Mouse (Mus musculus) c-Kit-positive CD71-positive TER-119-positive erythroid progenitor cells, embryonic 14.5 days (primary cell): ENCODE measurements around the gene Acsm1.
"Not testable (repeated sequence)": the region's sequence is repeated elsewhere in the genome, so short reads cannot be mapped to it uniquely, and the experiment has no call there.

Experiments used
- DNase-seq: peaks from one replicate; pipeline ENCODE4 v3.0.0-alpha.2; 2013; ENCODE audit warnings: low spot score

Gene Acsm1

GRCm38 (mm10) chr7:119606664-119607076 is at the start of gene Acsm1:
TSS of gene Acsm1 (plus strand) at chr7:119607026.
- DNase-seq = no peak

DNA sequence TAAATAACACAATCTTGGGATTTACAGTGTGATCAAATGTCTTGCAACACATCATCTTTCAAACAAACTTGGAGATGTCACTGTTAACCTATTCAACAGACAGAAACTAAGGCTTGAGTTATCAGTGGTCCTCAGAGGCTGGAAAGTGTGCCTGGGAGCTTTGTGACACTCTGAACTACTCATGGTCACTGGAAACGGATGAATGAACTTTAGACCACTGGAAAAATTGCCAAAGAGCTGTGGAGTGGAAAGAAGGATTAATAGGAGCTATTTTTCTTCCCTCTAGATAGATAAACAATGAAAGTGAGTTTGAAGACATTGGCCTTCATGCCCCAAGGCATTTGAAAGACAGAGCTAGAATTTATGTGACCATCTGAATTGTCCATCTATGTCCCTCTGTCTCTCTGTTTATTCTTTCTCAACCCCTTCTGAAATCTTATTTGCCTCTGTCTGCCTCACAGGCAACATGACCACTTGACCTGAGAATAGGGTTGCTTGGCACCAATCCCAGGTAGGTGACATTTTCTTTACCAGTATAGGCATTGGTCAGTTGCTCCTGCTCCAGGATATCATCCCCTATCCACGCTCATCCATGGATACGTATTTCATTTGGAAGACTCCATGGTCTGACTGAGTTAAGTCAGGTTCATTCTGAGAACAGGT is 46.9 kb upstream of the Acsm1 start:
- DNase-seq = no peak

DNA sequence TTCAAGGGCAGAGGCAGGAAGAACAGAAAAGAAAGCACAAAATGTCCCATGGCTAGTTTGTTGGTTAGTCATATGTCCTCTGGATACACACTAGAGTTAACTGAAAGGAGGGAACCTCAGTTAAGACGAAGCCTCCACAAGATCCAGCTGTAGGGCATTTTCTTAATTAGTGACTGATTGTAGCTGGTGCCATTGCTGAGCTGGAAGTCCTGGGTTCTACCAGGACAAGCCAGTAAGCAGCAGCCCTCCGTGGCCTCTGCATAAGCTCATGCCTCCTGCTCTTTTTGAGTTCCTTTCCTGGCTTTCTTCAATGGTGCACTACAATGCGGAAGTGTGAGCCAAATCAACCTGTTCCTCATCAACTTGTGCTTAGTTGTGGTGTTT is 46.4 kb upstream of the Acsm1 start:
- DNase-seq = no peak

DNA sequence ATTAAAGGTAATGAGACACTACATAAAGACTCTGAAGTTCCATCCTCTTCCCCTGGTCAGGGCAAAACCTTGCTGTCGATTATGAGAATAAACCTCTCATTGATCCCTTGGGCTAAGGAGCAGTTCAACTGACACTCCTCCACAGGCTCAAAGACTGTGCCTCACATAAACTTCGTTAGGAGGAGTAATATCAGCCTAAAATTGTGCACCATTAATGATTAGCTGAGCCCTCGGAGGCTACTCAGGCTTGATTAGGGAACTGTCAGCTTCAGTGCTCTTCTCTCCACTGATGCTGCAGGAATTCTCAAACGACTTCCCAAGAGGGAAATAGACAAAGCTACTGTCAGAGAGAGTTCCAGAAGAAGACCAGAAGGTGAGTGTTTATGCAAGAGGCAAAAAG is 45.4 kb upstream of the Acsm1 start:
- DNase-seq = no peak

- not testable (repeated sequence) for DNase-seq
Observed at GRCm38 (mm10) chr7:119562476-119562875, 44.4 kb upstream of the Acsm1 start.

DNA sequence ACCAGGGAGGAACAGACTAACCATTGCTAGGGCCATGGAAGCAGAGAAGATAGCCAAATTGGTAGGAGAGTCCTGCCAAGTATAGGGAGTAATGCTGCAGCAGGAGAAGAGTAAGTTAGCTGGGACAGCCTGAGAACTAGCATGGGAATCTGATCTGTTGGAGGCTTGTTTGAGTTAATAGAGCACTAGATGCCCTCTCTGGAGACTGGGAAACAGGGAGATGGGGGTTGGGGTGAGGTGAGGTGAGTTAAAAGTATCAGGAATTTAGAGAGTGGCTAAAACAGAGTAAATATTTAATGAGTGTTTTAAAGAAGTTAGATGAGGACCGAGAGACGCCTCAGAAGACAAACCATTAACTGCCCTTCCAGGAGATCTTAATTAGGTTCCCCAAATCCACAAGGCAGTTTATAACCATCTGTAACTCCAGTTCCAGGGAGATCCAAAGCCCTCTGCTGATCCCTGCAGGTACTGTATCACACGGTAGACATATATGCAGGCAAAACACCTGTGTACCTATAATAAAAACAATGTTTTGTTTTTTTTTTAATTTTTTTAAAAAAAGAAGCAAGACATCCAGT is 12.2 kb upstream of the Acsm1 start:
- no peak for DNase-seq

DNA sequence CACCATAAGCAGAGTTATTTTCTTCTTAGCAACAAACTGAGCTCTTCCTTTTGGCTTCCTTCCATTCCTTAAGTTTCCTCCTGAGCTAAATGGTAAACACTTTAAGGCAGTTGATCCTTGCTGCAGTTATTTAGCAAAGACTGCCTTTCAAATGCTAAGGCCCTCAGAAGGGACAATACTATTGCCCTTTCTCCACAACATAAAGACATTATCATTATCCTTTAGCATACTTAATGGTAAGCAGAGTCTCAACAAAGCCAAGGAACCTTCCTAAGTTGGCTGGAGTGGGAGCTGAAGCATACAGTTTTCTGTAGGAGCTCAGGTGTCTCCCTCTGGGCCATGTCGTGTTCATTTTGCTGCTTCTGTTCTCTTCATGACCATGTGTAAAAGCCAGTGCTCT is 11.5 kb upstream of the Acsm1 start:
- no peak for DNase-seq

GRCm38 (mm10) chr7:119596536-119596935 is 10.3 kb upstream of the Acsm1 start:
- no peak for DNase-seq

DNA sequence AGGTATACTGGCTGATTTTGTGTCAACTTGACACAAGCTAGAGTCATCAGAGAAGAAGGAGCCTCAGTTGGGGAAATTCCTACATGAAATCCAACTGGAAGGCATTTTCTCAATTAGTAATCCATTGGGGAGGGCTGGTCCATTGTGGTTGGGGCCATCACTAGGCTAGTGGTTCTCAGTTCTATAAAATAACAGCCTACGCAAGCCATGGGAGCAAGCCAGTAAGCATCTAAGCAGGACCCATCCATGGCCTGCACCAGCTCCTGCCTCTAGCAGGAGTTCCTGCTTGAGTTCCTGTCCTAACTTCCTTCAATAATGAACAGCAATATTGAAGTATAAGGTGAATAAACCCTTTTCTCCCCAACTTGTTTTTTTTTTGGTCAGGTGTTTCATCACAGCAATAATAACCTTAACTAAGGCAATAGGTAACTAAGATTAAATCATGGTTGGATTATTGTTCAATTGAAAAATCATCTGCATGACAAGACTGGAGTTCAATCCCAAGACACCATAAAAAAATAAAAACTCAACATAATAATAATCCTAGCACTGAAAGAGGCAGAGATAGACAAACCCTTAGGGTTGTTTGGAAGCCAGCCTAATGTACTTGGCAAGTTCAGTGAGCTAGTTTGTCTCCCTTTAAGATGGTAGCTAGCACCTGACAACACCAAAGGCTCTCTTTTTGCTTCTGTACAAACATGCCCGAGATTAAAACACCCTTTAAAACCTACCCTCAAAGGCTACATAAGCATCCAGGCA is 5.5 kb upstream of the Acsm1 start:
- DNase-seq = no peak

GRCm38 (mm10) chr7:119601954-119602317 is 4.9 kb upstream of the Acsm1 start:
- DNase-seq = no peak

DNA sequence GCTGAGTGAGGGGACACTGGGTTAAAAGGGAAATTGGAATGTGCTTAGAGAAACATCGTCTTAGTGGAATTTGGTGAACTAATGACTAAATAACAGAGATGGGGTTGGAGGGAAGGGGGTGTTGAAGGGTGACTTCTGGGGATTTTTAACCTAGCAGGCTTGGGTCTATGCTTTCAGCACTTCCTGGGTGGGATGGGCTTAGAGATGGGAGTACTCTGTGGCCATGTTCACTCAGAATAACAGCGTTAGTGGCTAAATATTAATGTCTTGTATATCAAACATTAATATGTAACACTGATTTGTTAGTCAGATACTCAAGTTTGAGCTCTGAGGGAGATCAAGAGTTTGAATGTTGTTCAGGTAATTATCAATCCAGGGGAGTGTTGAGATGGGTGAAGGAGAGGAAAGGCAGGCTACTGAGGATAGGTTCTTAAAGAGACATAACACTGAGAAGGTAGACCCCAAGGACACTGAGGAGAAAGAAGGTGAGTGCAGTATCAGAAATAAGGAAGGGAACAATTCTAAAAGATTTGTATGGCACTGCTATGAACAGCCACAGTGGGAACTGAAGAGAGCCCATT is 1.8 kb upstream of the Acsm1 start:
- DNase-seq = no peak

DNA sequence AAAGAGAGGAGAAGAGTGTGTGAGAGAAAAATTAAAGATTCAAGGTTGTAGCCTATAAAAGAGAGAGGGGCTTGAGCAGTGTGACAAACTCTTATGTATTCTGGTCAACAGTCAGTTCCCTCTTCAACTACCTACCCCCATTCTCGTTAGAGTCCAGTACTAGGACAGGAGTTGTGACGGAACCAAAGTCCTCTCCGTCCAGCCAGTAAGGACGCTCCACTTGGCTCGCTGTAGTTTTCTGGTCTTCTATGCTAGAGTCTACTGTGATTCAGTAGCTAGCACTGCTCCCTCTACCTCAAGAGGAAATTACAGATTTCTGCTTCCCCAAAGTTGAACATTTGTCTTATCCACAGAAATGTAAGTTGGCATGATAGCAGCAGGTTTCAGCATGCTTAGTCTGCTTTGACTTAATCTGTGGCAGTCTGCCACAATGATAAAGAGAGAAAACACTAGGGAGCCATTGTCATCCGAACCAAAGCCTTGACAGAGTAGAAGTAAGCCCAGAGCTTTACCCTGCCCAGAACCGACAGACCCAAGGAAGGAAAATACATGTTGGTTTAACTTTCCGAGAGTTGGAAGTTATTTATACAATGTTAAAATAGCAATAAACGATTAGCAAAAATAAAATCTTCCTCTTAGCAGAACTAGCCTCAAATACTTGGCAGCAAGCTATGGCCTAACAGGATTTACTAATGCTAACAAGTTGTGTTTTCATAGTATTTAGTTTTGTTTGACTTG is 731 bp upstream of the Acsm1 start:
- DNase-seq = no peak

GRCm38 (mm10) chr7:119607796-119608515 is 1.1 kb downstream of the Acsm1 start:
- no peak for DNase-seq

DNA sequence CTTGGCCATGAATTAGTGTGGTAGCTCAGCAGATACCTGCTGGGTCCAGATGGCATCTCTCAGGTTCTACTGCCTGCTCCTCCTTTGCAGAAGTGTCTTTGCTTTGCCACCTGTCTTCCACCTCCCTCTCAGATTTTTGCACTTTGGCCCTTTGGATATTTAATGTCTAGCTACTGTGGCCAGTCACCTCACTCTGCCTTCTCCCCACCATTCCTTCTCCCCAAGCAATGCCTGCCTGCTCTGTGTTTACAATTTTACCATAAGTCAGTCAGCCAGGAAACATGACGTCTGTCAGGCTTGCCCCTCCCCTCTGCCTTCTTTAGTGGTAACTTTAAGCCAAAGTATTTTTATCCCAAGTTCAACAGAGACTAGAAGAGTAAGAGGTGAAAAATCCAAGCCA is 9.7 kb downstream of the Acsm1 start:
- DNase-seq = no peak

GRCm38 (mm10) chr7:119617593-119617992 is 10.8 kb downstream of the Acsm1 start:
- DNase-seq = no peak

DNA sequence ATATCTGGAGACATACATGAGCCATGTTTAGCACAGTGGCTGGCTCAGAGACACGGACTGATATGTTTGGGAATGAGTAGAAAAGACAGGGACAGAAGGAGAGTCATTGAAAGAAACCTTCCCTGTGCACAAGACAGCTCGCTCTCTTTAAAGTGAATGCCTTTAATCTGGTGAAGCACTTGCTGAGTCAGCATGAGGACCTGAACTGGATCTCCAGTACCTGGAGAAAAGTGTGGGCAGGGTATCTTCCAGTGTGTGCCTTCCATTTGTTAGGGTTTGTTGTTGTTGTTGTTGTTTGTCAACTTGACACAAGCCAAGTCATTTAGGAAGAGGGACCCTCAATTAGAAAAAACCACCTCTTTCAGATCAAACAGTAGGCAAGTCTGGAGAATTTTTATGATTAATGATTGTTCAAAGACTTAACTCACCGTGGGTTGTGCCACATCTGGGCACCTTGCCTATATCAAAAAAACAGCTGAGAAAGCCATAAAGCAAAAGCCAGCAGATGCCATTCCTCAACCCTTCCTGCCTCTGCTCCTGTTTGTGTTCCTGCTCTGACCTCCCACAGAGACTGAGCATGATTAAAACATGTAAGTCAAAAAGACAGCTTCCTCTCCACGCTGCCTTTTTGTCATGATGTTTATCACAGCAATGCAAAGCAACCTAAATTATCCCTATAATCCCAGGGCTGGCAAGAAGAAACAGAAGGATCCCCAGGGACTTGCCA is 11.5 kb downstream of the Acsm1 start:
- no peak for DNase-seq

DNA sequence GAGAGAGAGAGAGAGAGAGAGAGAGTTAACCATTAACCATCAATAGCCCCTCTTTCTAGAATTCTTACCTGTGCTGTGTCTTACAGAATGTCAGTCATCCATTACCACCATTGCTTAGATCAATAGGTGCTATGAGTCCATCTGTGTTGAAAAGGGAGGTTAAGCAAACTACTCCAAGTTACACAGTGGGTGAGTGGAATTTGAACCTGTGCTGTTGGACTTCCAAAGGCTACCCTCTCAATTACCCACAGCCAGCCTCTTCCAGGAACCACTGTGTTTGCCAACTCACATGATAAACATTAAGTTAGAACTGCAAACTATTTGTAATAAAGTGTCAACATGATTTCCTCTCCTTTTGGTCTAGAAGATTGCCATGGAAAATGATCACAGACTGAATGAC is 13.3 kb downstream of the Acsm1 start:
- DNase-seq = no peak

DNA sequence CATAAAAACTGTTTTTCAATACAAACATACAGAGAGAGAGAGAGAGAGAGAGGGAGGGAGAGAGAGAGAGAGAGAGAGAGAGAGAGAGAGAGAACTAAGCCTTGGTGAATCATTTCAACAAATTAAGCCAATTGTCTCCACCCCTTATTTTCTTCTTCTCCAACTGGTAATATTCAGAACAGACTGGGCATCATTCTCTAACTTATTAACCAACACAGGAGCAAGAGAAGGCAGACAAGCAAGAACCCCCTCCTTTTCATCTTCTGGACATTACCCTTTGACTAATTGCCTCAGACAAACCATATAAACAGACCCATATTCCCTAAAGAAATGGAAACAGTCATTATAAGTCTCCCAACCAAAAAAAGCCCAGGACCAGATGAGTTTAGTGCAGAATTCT is 31.9 kb downstream of the Acsm1 start:
- DNase-seq = no peak

DNA sequence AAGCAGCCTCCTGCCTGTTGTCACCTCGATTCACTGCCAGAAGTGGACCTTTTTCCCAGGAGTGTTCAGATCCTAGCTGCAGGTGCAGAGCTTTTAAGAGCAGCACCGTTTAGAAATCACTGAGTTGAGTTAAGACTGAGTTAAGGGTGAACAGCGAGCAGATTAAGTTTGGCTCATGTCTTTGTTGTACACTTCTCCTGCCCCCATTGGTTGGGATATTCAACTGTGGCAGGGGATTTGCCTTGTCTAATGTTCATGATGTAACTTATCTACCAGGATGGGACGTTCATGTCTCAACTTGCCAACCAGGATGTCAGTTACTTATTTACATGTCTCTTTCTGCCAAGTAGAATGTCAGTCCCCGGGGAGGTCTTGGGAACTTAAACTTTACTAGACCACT is 35.5 kb downstream of the Acsm1 start:
- no peak for DNase-seq

- no peak for DNase-seq
Observed at GRCm38 (mm10) chr7:119667893-119668292, 61.1 kb downstream of the Acsm1 start.

- DNase-seq = no peak
Observed at GRCm38 (mm10) chr7:119670395-119670794, 63.6 kb downstream of the Acsm1 start.
